Mouse (Mus musculus) kidney, postnatal 10 days (tissue): ENCODE data around the gene Yae1d1.
"Not testable (repeated sequence)": the region's sequence is repeated elsewhere in the genome, so short reads cannot be mapped to it uniquely, and the experiment has no call there.

ENCODE experiments used
- DNase-seq: peaks from one replicate; pipeline ENCODE4 v3.0.0; 2021; ENCODE audit warnings: mixed read lengths

Gene Yae1d1

GRCm38 (mm10) chr13:17992697-17993514 lies at the start of gene Yae1d1:
Yae1d1 (minus strand) TSS chr13:17993349.
- peak; percentile 96 for DNase-seq

- DNase-seq: no peak
Observed at GRCm38 (mm10) chr13:18038814-18039213, 45.7 kb upstream of the Yae1d1 start.

GRCm38 (mm10) chr13:18016604-18017003 lies 23.5 kb upstream of the Yae1d1 start:
- DNase-seq: no peak

GRCm38 (mm10) chr13:18013205-18013604 lies 20.1 kb upstream of the Yae1d1 start:
- no peak for DNase-seq

GRCm38 (mm10) chr13:18011055-18011454 lies 17.9 kb upstream of the Yae1d1 start:
- no peak for DNase-seq

GRCm38 (mm10) chr13:17993515-17993847 lies 332 bp upstream of the Yae1d1 start:
- no peak for DNase-seq

- no peak for DNase-seq
Observed at GRCm38 (mm10) chr13:17992009-17992408, 1.1 kb downstream of the Yae1d1 start.

- DNase-seq: peak; percentile 61
Observed at GRCm38 (mm10) chr13:17983194-17983593, 10.0 kb downstream of the Yae1d1 start.

- DNase-seq: no peak
Observed at GRCm38 (mm10) chr13:17982634-17983033, 10.5 kb downstream of the Yae1d1 start.

GRCm38 (mm10) chr13:17976854-17977739 lies 16.1 kb downstream of the Yae1d1 start:
- no peak for DNase-seq

- no peak for DNase-seq
Observed at GRCm38 (mm10) chr13:17975891-17976290, 17.3 kb downstream of the Yae1d1 start.

- no peak for DNase-seq
Observed at GRCm38 (mm10) chr13:17975457-17975856, 17.7 kb downstream of the Yae1d1 start.

GRCm38 (mm10) chr13:17974734-17975133 lies 18.4 kb downstream of the Yae1d1 start:
- no peak for DNase-seq

- no peak for DNase-seq
Observed at GRCm38 (mm10) chr13:17960613-17961012, 32.5 kb downstream of the Yae1d1 start.

GRCm38 (mm10) chr13:17954282-17954681 lies 38.9 kb downstream of the Yae1d1 start:
- DNase-seq: no peak

GRCm38 (mm10) chr13:17950581-17950980 lies 42.6 kb downstream of the Yae1d1 start:
- not testable (repeated sequence) for DNase-seq

GRCm38 (mm10) chr13:17949555-17949954 lies 43.6 kb downstream of the Yae1d1 start:
- DNase-seq: no peak

- DNase-seq: peak; percentile 97
Observed at GRCm38 (mm10) chr13:17944078-17944917, 48.9 kb downstream of the Yae1d1 start, which contains the start of gene Rala. Rala (minus strand) TSS chr13:17944239.

- DNase-seq: peak; percentile 40
Observed at GRCm38 (mm10) chr13:17943306-17944077, 49.7 kb downstream of the Yae1d1 start.

GRCm38 (mm10) chr13:17942338-17942737 lies 50.8 kb downstream of the Yae1d1 start:
- no peak for DNase-seq
